Mouse (Mus musculus) frontal cortex, postnatal 36 days (tissue): ENCODE data around the gene Rp9.
"Not testable (repeated sequence)": the region's sequence is repeated elsewhere in the genome, so short reads cannot be mapped to it uniquely, and the experiment has no call there.

ENCODE experiments used
- DNase-seq, 2 experiments: peaks; one replicate each; pipeline ENCODE4 v3.0.0; 2022; ENCODE audit warnings: low spot score in 2 of 2

Rp9 gene

DNA sequence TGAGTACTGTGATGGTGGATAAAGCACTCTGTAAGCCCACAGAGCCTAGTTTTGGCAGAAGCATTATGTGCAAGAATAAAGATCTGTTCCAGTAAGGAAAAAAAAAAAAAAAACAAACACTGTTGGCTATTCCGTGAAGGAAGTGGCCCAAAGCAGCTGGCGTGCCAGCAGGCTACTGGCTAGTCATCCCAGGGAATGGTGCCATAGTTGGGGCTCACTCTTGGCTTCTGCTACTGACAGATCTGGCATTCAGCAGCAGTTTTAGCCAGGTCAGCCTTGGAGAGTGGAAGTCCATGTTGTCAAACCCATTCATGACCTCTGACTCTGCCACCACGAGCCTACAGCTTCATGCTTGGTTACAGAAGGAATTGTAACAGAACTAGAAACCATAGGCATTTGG lies 7.6 kb downstream of the Rp9 start:
- DNase-seq: no peak

- DNase-seq: no peak
These were observed 12.3 kb downstream of the Rp9 start for GRCm38 (mm10) chr9:22457142-22457835.

DNA sequence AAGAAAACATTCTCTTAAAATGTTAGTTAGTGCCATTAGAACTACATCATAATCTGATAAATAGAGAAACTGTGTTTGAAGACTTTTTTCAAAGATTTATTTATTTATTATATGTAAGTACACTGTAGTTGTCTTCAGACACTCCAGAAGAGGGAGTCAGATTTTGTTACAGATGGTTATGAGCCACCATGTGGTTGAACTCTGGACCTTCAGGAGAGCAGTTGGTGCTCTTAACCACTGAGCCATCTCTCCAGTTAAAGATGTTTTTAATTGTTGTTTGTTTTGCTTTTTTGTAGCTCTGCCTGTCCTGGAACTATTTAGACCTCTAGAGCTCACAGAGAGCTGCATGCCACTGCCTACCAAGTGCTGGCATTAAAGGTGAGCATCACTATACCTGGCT lies 14.5 kb downstream of the Rp9 start:
- no peak for DNase-seq

DNA sequence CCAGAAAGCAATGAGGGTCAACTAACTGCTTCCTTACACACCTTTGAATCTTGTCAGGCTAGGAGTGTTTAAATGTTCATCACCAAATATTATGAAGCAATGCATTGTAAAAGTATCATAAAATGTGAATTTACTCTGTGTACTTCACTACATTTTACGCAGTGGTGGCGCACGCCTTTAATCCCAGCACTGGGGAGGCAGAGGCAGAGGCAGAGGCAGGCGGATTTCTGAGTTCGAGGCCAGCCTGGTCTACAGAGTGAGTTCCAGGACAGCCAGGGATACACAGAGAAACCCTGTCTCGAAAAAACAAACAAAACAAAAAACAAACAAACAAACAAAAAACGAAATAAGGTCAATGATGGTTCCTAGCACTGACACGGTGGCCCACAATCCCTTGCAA lies 15.6 kb downstream of the Rp9 start, which contains the start of gene Gm17545:
TSS of gene Gm17545 (plus strand) at position 301 of the 400 bp plus-strand sequence.
- DNase-seq: not testable (repeated sequence)

DNA sequence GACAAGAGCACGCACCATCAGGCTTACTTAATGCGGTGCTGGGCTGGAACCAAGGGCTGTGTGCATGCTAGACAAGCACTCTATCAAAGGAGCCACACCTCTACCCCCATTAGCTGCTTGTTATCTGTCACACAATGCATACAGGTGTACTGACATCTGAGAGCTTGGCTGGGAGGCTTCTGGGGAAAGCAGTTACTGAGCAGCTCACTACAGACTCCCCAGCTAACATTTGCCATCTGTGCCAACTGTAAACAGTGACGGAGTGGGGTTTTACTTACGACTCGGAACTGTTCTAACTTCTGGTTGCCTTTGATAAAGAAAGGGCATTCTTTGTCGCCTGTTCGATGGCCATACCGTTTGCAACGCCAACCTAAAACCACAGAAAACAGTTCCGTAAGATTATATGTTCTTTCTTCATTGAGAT lies 16.0 kb downstream of the Rp9 start:
- no peak for DNase-seq

DNA sequence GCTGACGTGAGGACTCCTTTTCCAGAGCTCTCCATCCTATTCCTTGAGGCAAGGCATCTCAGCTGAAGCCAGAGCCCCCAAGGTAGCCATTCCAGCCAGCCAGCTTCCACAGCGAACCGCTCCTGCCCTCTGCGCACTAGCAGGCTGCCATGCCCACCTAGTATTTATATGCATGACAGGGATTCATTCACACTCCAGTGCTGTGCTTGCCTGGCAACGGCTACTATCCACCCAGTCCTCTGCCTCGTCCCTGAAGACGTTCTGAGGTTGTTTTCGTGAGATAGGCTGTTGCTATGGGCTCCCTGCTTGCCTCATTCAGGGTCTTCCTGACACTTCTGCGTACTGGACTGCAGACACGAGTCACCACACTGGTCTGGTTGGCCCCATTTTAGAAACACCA lies 16.8 kb downstream of the Rp9 start:
- no peak for DNase-seq

DNA sequence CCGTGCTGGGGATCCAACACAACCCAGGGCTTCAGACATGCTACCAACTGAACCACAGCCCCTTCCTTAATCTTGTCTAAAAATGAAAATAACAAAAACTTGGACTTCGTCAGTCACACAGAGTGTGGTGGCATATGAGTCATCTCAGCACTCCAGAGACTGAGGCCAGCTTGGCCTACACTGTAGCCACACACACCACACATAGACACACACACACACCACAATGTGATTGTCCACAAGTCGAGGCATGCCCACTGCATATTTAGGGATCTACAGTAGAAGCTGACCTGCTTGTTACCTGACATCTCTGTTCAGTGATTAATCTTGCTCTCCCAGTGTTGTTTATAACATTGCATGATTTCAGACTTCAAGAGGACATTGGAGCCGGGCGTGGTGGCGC lies 20.3 kb downstream of the Rp9 start:
- no peak for DNase-seq

DNA sequence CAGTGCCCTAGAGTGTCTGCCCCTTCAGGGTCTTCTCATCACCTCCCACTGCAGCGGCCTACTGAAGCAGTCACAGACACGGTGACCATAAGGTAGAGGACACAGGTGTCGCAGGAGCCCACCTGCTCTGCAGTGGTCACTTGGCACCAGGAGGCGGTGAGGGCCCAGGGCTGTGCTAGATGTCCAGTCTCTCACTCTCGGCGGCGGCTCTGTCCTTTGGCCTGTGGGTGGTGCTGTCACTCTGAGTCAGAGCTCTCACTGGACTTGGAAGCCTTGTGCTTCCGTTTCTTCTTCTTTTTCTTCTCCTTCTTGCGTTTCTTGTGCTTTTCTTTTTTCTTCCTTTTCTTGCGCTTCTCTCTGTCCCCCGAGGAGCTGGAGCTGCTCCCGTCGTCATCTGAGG lies 21.1 kb downstream of the Rp9 start:
- no peak for DNase-seq

DNA sequence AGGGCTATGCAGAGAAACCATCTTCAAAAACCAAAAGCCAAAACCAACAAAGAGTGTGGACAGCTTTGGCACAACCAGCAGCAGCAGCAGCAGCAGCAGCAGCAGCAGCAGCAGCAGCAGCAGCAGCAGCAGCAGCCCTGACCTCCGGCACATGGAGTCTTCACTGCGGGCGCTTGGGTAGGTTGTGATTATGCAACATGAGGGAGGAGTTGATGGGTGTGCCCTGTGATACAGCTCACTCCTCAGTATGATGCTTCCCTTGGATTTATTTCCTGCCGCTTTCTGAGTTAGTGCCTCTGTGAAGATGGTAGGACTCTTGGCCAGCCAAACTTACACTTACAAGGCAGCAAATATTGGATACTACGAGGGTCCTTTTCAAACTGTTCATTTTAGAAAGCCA lies 22.3 kb downstream of the Rp9 start:
- DNase-seq: no peak

DNA sequence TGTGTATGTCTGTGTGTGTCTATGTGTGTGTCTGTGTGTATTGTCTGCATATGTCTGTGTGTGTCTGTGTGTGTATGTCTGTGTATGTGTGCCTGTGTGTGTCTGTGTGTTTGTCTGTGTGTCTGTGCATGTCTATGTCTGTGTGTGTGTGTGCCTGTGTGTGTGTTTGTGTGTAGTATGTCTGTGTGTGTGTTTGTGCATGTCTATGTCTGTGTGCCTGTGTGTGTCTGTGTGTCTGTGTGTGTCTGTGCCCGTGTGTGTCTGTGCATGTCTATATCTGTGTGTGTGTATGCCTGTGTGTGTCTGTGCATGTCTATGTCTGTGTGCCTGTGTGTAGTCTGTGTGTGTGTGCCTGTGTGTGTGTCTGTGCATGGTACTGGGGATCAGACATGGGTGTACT lies 24.4 kb downstream of the Rp9 start:
- no peak for DNase-seq

- DNase-seq: no peak
These were observed 26.4 kb downstream of the Rp9 start for GRCm38 (mm10) chr9:22443157-22443556.

- DNase-seq: no peak
These were observed 30.7 kb downstream of the Rp9 start for GRCm38 (mm10) chr9:22438826-22439225.

DNA sequence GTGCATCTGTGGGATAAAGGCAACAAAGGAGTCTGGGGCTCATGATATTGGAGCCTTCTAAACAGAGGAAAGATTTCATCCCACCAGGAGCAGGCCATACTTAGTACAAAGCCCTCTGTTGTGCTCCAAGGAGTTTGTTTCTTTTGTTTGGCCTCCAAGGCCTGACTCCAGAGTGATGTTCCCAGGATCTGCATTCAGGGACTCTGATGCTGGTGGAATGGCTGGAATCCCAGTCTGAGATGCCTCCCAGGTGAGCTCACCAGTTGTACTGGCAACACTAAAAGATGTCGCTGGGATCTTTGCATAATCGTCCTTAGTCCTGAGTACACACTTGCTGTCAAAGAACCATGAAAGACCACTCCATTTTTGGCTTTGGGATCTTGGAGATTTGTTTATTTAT lies 35.4 kb downstream of the Rp9 start:
- DNase-seq: no peak

DNA sequence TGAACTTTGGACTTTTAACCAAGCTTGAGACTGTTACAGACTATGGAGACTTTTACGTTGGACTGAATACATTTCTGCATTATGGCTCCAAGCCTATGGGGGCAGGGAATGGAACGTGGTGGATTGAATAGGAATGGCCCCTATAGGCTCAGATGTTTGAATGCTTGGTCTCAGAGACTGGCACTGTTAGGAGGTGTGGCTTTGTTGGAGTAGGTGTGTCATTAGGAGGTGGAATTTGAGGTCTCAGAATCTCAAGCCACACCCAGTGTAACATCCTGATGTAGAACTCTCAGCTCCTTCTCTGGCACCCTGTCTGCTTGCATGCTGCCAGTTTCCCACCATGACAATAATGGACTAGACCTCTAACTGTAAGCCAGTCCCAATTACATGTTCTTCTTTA lies 36.3 kb downstream of the Rp9 start:
- DNase-seq: no peak

DNA sequence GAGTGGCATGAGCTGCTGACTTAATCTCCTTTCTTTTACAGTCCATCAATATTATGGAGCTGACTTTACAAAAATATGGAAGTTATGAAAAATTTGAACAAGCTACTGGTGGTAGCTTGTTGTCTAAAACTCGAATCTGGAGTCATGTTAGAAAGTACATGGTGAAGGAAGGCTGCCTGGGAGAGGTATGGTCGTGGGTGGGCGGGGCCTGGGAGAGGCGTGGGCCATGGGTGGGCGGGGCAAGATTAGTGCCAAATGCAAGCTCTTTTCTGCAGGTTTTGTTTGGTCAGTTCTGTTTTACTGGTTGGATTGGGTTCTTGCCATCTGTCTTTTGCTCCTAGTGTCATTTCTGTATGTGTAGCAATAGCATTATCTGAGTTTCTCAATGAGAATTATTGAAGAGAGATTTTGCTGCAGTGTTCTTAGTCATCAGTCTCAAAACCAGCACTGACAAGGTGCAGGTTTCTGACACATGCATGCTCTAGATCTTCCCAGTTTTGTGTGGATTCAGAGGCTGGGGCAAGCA lies 39.2 kb downstream of the Rp9 start:
- DNase-seq: no peak

- no peak for DNase-seq
These were observed 39.9 kb downstream of the Rp9 start for GRCm38 (mm10) chr9:22429533-22430241.

- DNase-seq: no peak
These were observed 40.7 kb downstream of the Rp9 start for GRCm38 (mm10) chr9:22428666-22429410.

GRCm38 (mm10) chr9:22428028-22428665 lies 41.4 kb downstream of the Rp9 start:
- DNase-seq: no peak

DNA sequence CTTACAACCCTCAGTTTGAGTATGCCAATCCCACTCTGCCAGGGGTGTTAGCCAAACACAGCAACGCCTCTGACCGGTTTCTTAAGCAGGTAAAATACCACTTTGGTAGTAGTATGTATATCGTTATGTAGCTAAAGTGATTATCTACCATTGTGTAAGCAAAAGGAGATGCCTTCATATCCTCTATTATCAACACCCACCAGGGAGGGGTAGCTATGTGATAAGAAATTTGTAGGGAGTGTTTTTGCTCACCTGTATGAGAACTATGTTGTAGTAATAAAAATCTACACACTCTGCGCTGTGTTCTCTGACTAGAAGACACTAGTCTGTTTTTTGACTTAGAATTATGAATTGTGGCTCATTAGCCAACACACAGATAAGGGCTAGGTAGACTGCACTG lies 44.8 kb downstream of the Rp9 start:
- DNase-seq: no peak

DNA sequence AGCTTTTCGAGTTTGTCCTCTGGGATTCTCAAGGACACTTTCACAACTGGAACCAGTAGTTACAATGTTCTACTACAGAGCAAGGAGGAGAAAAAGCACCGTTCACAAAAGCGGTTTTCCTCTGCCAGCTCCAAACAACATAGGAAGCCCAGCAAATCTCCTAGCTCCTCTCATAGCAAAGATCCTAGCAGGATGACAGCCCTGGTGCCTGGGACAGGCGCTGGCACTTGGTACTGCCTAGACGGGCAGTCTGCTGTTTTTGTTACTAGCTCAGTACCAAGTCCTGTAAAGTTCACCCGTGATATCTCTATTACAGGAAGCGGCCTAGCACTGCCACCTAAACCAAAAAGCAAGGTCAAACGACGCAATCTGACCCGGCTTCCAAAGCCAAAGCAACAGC lies 45.3 kb downstream of the Rp9 start:
- no peak for DNase-seq

- no peak for DNase-seq
These were observed 46.0 kb downstream of the Rp9 start for GRCm38 (mm10) chr9:22423507-22423906.

DNA sequence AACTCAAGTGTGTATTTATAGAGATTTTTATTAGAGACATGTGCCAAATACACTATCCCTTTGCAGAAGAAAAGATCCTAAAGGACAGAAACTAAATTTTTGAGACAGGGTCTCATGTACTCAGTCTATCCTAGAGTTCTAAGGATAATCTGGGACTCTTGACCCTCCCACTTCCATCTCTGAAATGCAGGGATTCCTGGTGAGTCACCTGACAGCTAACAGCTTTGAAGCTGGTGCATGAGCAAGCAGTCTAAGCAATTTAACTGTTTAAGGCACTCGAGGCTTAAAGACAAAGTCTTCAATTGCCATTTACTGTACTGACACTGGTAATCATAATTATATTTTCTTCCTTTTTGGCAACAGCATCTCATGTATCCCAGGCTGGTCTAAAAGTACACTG lies 47.0 kb downstream of the Rp9 start:
- DNase-seq: no peak
